Mouse (Mus musculus) kidney, adult 9 months (tissue): Measurements from ENCODE around the gene Ptpn6.
"Not testable (repeated sequence)": the region's sequence is repeated elsewhere in the genome, so short reads cannot be mapped to it uniquely, and the experiment has no call there.

Experiments
- DNase-seq: peaks from one replicate; pipeline ENCODE4 v3.0.0; 2022

Gene Ptpn6

GRCm38 (mm10) chr6:124694166-124694955, 44.2 kb downstream of the Ptpn6 start:
- peak; percentile 95 for DNase-seq

GRCm38 (mm10) chr6:124693243-124693981, 45.1 kb downstream of the Ptpn6 start:
- peak; percentile 70 for DNase-seq

GRCm38 (mm10) chr6:124690517-124690916, 48.0 kb downstream of the Ptpn6 start:
- DNase-seq, result no peak

- no peak for DNase-seq
Observed at GRCm38 (mm10) chr6:124689011-124689410, 49.5 kb downstream of the Ptpn6 start.

- DNase-seq, result no peak
Observed at GRCm38 (mm10) chr6:124688151-124688758, 50.3 kb downstream of the Ptpn6 start.

- not testable (repeated sequence) for DNase-seq
Observed at GRCm38 (mm10) chr6:124686644-124687043, 51.9 kb downstream of the Ptpn6 start.

- no peak for DNase-seq
Observed at GRCm38 (mm10) chr6:124685606-124686386, 52.7 kb downstream of the Ptpn6 start.

GRCm38 (mm10) chr6:124683591-124684417, 54.7 kb downstream of the Ptpn6 start:
- DNase-seq, result peak; percentile 81

GRCm38 (mm10) chr6:124682291-124682690, 56.2 kb downstream of the Ptpn6 start:
- peak; percentile 49 for DNase-seq

GRCm38 (mm10) chr6:124679486-124679885, 59.0 kb downstream of the Ptpn6 start:
- DNase-seq, result no peak

GRCm38 (mm10) chr6:124678769-124679168, 59.7 kb downstream of the Ptpn6 start:
- no peak for DNase-seq

- DNase-seq, result peak; percentile 56
Observed at GRCm38 (mm10) chr6:124676171-124676570, 62.3 kb downstream of the Ptpn6 start.

- peak; percentile 62 for DNase-seq
Observed at GRCm38 (mm10) chr6:124674591-124674990, 63.9 kb downstream of the Ptpn6 start.

- peak; percentile 76 for DNase-seq
Observed at GRCm38 (mm10) chr6:124673619-124674018, 64.9 kb downstream of the Ptpn6 start.

GRCm38 (mm10) chr6:124672100-124672499, 66.4 kb downstream of the Ptpn6 start:
- DNase-seq, result no peak
